9 mouse cellular contexts compared by ENCODE assay signal in the genomic region with DNA sequence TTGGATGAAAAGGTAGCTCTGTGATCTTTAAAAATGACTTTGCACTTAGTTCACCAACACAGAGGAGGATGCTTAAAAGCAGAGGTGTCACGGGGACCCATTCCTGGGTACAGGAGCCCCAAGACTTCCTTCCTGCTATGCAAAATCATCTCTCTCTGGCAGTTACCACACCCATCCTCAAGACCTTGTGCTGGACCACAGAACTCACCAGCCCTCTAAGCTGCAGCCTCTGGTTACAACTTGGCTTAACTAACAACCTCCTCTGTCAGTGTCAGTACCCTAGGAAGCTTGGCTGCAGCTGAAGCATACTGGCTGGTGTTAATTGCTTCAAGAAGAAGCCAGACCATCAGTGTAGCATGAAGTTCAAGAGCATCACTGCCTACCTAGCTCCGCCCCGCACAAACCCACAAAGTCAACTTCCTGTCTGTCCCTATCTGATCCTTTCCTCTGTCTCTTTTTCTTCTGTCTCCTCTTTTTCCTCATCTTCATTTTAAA. TPM values are rescaled to one million over a fixed set of nuclear protein-coding genes. Genes with fewer than 3 reads are reported as not detected.
A peak's percentile ranks its signal among the peaks of the same experiment; 100 is the strongest.
DNase-seq lines count a peak whose midpoint lies in the region; ATAC-seq lines count a peak whose summit lies in the region.
"Had no signal": no experiment of that assay in that cellular context is flagged by ENCODE, and none has a peak within 500 bp of the region (broad histone marks: within the 10 kb centered on the region; RNA-seq: fewer than 3 reads in every experiment).

No protein-coding gene starts in this region.

- 62% methylated on average over 3 of the region's 3 CpGs for WGBS in embryonic facial prominence, embryonic 15.5 days
- WGBS in kidney, embryonic 14.5 days: 94% methylated on average over 3 of the region's 3 CpGs

- no peak overlapping the region for H3K4me3 ChIP-seq in embryonic facial prominence, embryonic 15.5 days (replicated peaks)
- H3K4me3 ChIP-seq in kidney, embryonic 14.5 days (ENCODE audit: low read length): no peak overlapping the region

- no peaks in the 10 kb centered on the region for H3K36me3 ChIP-seq in embryonic facial prominence, embryonic 15.5 days
- no peaks in the 10 kb centered on the region for H3K36me3 ChIP-seq in kidney, embryonic 14.5 days (ENCODE audit: control insufficient read depth, insufficient read depth, low read length)

- ATAC-seq in CD4-positive, CD25-positive, alpha-beta regulatory T cell, adult 4 months: peak; percentile 74
- ATAC-seq in embryonic facial prominence, embryonic 15.5 days (ENCODE audit: insufficient number of reproducible peaks, low FRiP score, low TSS enrichment, low read depth): no peak
- ATAC-seq in neutrophil, adult 5-6 weeks (ENCODE audit: extremely low read depth, insufficient number of reproducible peaks, low FRiP score, poor library complexity, severe bottlenecking): peak; percentile 72
- no peak for ATAC-seq in kidney, embryonic 14.5 days (ENCODE audit: low FRiP score, low TSS enrichment)

- DNase-seq in A20 (ENCODE audit: low read depth, low spot score): peak; percentile 89
- no peak for DNase-seq in cerebellum, adult 9-10 months
- DNase-seq in heart, postnatal 36 days: no peak
- DNase-seq in yolk sac, embryonic 10.5 days (ENCODE audit: low spot score): no peak
- DNase-seq: kidney, postnatal 25 days had no signal

- intact Hi-C loops in heart, postnatal 36 days (cut with DNase I): no loop called here

- H3K27me3 ChIP-seq in embryonic facial prominence, embryonic 15.5 days: no peaks in the 10 kb centered on the region
- no peaks in the 10 kb centered on the region for H3K27me3 ChIP-seq in kidney, embryonic 14.5 days (ENCODE audit: control insufficient read depth, insufficient read depth, low read length)

- H3K9ac ChIP-seq in embryonic facial prominence, embryonic 15.5 days: no peak overlapping the region
- no peak overlapping the region for H3K9ac ChIP-seq in kidney, embryonic 14.5 days (ENCODE audit: low read depth, low read length)

- no peaks in the 10 kb centered on the region for H3K9me3 ChIP-seq in embryonic facial prominence, embryonic 15.5 days (replicated peaks)
- no peaks in the 10 kb centered on the region for H3K9me3 ChIP-seq in kidney, embryonic 14.5 days (ENCODE audit: control insufficient read depth, low read length)

- H3K4me1 ChIP-seq in embryonic facial prominence, embryonic 15.5 days: peaks cover 56% of the 10 kb centered on the region
- H3K4me1 ChIP-seq in kidney, embryonic 14.5 days (ENCODE audit: control insufficient read depth, insufficient read depth, low read length): no peaks in the 10 kb centered on the region

- H3K4me2 ChIP-seq in embryonic facial prominence, embryonic 15.5 days (replicated peaks): no peak overlapping the region
- no peak overlapping the region for H3K4me2 ChIP-seq in kidney, embryonic 14.5 days (replicated peaks; ENCODE audit: low read depth, low read length)

- H3K27ac ChIP-seq in embryonic facial prominence, embryonic 15.5 days (replicated peaks): peak overlapping the region; percentile 25; the same call in 1 of the 2 replicates
- H3K27ac ChIP-seq in kidney, embryonic 14.5 days (ENCODE audit: low read depth, low read length): no peak overlapping the region

RNA-seq across cellular contexts. Expression of a gene that starts 12.8 kb away (rescaled TPM):
- 100 to 1,000 TPM; 167 to 195 TPM for polyA plus RNA-seq in CD4-positive, CD25-positive, alpha-beta regulatory T cell, adult 4 months (2017; shearing (Covaris generic))
- 22.9 and 23.1 TPM in 2 replicates for polyA plus RNA-seq in embryonic facial prominence, embryonic 15.5 days (2015; fragmentation: Nextera tagmentation; extraction: Ambion mirVana)
- total RNA-seq in neutrophil, adult 5-6 weeks (2017): 387 and 407 TPM in 2 replicates
- total RNA-seq in heart, postnatal 36 days (2021): 10 to 100 TPM; 13.2 to 15.7 TPM
- polyA plus RNA-seq in kidney, embryonic 14.5 days (2014; fragmentation: Nextera tagmentation; extraction: Ambion mirVana): 5.3 and 9.0 TPM in 2 replicates

Comparison
In these comparisons a context has a peak if more than half of its experiments do, and no peak if none do; other contexts are left out.
1. ATAC-seq: peak in CD4-positive, CD25-positive, alpha-beta regulatory T cell, adult 4 months (single experiment) and neutrophil, adult 5-6 weeks (single experiment); none in embryonic facial prominence, embryonic 15.5 days (single experiment) and kidney, embryonic 14.5 days (single experiment).